Mouse (Mus musculus) layer of hippocampus, adult 8-10 months (tissue): ENCODE measurements at regions not wholly inside any gene's neighbourhood (a gene's known extent, or its start where the extent isn't known, plus 50 kb on each side); places are given as distances from the start of the nearest gene placed in this dataset.

Experiments used
- DNase-seq, 2 experiments: peaks; one replicate each; pipeline ENCODE4 v3.0.0; 2022; ENCODE audit warnings: low spot score in 2 of 2

- DNase-seq = no peak
Observed at GRCm38 (mm10) chr3:104295856-104296255, 75.7 kb upstream of the Magi3 start.

GRCm38 (mm10) chr3:104295015-104295719, 75.0 kb upstream of the Magi3 start:
- DNase-seq = no peak

DNA sequence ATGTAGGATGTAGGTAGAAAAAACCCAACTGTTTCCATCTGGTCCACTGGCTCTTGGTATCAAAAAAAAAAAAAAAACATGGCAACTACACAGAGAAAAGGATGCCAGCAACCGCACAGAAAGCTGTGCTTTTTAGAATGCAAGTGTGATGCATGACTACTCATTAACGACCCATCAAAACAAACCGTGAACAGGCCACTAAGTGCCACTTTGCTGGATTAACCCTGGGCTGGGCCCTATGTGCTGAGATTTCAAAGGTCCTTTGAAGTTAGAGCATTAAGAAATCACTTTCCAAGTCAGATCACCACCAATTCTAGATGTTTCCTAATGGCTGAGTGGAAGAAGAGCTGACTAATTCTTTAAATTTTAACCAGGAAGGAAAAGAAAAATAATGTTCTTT, 73.7 kb upstream of the Magi3 start:
- no peak for DNase-seq

DNA sequence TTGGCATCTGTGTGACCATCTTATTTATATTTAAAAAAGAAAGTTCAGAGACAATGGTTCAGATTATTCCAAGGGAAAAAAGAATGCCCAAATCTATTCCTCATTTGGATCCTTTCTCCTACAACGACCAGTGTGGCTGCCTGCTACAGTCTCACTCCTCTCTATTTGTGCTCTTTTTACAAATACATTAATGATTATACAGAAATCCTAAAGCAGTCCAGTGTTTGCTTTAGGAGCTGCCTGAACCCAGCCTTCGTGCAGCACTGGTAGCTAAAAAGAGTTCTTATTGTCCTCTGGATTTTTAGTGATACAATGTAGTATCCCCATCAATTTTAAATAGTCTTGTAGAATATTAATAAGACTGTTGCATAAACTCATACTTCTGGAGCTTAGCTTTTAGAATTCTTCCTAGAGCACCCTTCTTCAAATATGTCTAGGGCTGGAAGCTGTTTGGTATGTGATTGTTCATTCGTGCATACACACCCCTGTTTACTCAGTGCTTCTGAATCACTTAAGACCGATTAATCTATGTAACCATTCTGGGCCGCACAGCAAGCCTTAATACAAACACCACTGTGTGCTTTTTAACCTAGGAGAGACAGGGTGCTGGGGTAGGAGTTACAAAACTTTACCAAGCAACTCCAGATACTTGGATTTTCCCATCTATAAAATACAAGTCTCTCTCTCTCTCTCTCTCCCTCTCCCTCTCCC, 69.0 kb upstream of the Magi3 start:
- DNase-seq = no peak

DNA sequence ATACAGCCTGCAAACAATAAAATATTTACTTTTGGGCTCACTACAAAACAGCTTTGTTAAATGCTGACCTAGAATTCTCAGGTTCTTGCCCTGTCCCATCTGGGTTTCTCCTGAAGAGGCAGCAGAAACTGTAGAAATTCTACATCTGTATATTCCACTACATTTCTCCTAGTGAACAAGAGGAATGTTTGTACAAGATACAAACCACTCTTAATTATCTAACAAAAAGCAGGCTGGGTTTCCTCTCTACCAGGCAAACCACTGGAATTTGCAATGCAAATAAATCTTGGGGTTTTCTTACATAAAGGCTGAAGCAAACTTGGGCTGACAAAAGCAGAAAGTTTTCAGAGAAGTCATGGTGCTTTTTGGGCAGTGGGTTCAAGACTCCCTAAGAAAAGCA, 67.7 kb upstream of the Magi3 start:
- no peak for DNase-seq

DNA sequence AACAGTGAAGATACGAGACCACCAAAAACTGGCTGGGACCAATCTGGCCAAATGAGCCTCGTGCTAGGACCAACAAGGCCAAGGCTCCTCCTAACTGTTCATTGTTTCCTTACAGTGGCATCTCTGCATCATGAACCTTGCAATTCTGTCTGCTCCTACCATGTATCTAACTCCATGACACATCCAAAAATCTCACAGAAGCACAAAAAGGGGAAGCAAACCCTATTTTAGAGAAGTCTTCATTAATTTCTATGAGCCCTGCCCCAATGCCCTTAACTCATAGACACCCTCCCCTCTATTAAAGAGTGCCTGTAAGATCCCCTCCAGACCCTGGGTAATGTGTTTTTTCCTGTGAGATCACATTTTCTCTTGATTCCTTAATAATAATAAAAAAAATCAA, 64.8 kb upstream of the Magi3 start:
- DNase-seq = no peak

DNA sequence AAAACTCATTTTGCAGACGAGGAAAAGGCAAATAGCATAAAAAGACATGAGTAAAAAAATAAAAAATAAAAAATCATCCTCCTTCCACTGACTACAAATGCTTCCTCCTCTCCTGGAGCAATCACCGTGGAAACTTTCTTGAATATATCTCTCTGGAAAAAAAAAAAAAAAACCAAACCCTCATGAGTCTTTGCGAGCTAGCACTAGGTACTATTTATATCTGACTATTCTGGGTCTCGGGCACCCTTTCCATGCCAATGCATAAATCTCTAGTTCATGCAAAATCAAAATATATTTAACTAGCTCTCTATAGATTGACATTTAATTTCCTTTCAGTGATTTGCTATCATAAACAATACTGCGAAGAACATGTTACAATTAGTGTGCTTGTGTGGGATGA, 63.7 kb upstream of the Magi3 start:
- no peak for DNase-seq

DNA sequence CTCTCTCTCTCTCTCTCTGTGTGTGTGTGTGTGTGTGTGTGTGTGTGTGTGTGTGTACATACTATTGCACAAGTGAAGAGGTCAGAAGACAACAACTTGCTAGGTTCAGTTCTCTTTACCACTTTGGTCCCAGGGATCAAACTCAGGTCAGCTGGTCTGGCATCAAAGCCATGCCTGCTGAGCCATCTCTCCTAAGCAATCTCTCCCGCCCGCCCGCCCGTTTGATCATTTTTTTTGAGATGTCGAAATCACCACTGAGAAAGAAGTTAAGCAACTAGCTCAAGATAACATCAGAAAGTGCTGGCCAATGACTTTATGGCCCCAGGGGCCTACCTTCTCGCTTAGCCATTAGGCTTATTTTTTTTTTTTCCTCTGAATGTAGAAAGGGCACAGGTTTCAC, 59.3 kb upstream of the Magi3 start:
- no peak for DNase-seq

DNA sequence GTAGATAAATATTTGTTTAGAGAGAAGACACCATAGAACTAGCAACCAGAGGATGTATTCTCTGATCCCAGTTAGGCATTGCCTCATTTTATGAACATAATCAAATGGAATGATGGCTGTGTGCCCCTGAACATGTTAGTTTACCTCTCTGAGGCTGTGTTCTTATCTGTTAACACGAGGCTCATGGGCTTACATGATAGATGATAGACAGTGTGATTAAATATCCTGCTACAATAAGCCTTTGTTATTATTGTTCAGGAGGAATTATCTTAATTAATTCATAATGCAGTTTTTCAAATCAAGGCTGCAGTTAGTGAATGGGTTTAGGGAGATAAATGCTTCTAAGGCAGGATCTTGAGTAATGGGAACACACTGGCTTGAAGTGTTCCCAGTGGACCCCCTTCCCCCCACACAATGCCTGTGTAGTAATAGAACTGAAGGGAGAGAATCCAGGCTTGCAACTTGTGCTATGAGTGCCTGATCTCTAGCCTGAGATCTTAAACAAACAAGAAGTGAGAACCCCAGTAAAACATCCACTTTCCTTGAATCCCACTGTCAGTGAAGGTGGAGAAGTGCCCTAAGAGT, 54.6 kb upstream of the Magi3 start:
- no peak for DNase-seq

DNA sequence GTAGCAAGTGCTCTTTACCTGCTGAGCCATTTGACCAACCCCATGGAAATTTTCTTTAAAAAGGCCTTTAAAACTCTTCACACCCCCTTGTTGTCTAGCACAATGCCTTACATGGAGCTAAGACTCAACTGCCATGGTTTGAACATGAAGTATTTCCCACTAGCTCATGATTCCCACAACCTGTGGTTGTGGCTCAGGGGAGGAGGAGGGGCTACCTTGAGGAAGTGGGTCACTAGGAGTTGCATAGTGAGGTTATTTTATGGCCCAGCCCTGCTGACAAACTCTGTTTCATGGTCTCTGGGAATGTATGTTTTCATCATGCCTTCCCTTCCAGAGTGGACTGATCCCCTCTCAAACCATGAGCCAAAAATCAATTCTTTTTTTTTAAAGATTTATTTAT, 53.9 kb upstream of the Magi3 start:
- no peak for DNase-seq
